Mouse (Mus musculus): ENCODE measurements around the gene Otulinl. TPM values are rescaled to one million over a fixed set of nuclear protein-coding genes. Genes with fewer than 3 reads are reported as not detected.

Otulinl gene
- polyA plus RNA-seq, 1 experiment from 2014 or later: 16.2 TPM

- WGBS: 49% methylated on average over 3 of the region's 3 CpGs
- no peaks in the 10 kb centered on the region for H3K9me3 ChIP-seq (ENCODE audit: control insufficient read depth, low read length)
- no peak overlapping the region for H3K4me3 ChIP-seq (ENCODE audit: low read length)
- no peaks in the 10 kb centered on the region for H3K27me3 ChIP-seq (replicated peaks; ENCODE audit: control insufficient read depth, insufficient read depth, low read length)
- no peak overlapping the region for H3K27ac ChIP-seq (ENCODE audit: low read depth, low read length)
- H3K4me2 ChIP-seq (ENCODE audit: low read length): no peak overlapping the region
- H3K4me1 ChIP-seq (ENCODE audit: control insufficient read depth, insufficient read depth, low read depth, low read length): no peaks in the 10 kb centered on the region
- no peaks in the 10 kb centered on the region for H3K36me3 ChIP-seq (ENCODE audit: control insufficient read depth, insufficient read depth, low read length)
- no peak for ATAC-seq
- no peak overlapping the region for H3K9ac ChIP-seq (ENCODE audit: low read depth, low read length)
Measured at GRCm38 (mm10) chr15:27647686-27648085, 33.7 kb downstream of the Otulinl start.

- WGBS: 92% methylated on average over 8 of the region's 8 CpGs
Measured at GRCm38 (mm10) chr15:27646665-27647064, 34.7 kb downstream of the Otulinl start.

GRCm38 (mm10) chr15:27645250-27645649 lies 36.1 kb downstream of the Otulinl start:
- Histone ChIP-seq H3K4me3 (ENCODE audit: low read length) (no peak overlapping the region), H3K36me3 (ENCODE audit: control insufficient read depth, insufficient read depth, low read length) (no peaks in the 10 kb centered on the region), H3K4me1 (ENCODE audit: control insufficient read depth, insufficient read depth, low read depth, low read length) (no peaks in the 10 kb centered on the region), H3K27ac (ENCODE audit: low read depth, low read length) (no peak overlapping the region), H3K4me2 (ENCODE audit: low read length) (no peak overlapping the region), H3K27me3 (replicated peaks; ENCODE audit: control insufficient read depth, insufficient read depth, low read length) (no peaks in the 10 kb centered on the region), H3K9ac (ENCODE audit: low read depth, low read length) (no peak overlapping the region), H3K9me3 (ENCODE audit: control insufficient read depth, low read length) (no peaks in the 10 kb centered on the region)
- no peak for ATAC-seq
- 96% methylated on average over 3 of the region's 3 CpGs for WGBS

More at GRCm38 (mm10) chr15:27646665-27647064, 34.7 kb downstream of the Otulinl start:
- Histone ChIP-seq H3K4me3 (ENCODE audit: low read length) (no peak overlapping the region), H3K36me3 (ENCODE audit: control insufficient read depth, insufficient read depth, low read length) (no peaks in the 10 kb centered on the region), H3K4me2 (ENCODE audit: low read length) (no peak overlapping the region), H3K9me3 (ENCODE audit: control insufficient read depth, low read length) (no peaks in the 10 kb centered on the region), H3K27me3 (replicated peaks; ENCODE audit: control insufficient read depth, insufficient read depth, low read length) (no peaks in the 10 kb centered on the region), H3K27ac (ENCODE audit: low read depth, low read length) (no peak overlapping the region), H3K9ac (ENCODE audit: low read depth, low read length) (no peak overlapping the region), H3K4me1 (ENCODE audit: control insufficient read depth, insufficient read depth, low read depth, low read length) (no peaks in the 10 kb centered on the region)
- ATAC-seq: no peak

GRCm38 (mm10) chr15:27642895-27643294 lies 38.5 kb downstream of the Otulinl start:
- WGBS: 89% methylated on average over 3 of the region's 3 CpGs

GRCm38 (mm10) chr15:27641171-27641570 lies 40.2 kb downstream of the Otulinl start:
- Histone ChIP-seq H3K4me2 (ENCODE audit: low read length) (no peak overlapping the region), H3K9me3 (ENCODE audit: control insufficient read depth, low read length) (no peaks in the 10 kb centered on the region), H3K36me3 (ENCODE audit: control insufficient read depth, insufficient read depth, low read length) (no peaks in the 10 kb centered on the region), H3K4me3 (ENCODE audit: low read length) (no peak overlapping the region), H3K27ac (ENCODE audit: low read depth, low read length) (no peak overlapping the region), H3K27me3 (replicated peaks; ENCODE audit: control insufficient read depth, insufficient read depth, low read length) (no peaks in the 10 kb centered on the region), H3K9ac (ENCODE audit: low read depth, low read length) (no peak overlapping the region), H3K4me1 (ENCODE audit: control insufficient read depth, insufficient read depth, low read depth, low read length) (no peaks in the 10 kb centered on the region)
- 77% methylated on average over 12 of the region's 12 CpGs for WGBS
- ATAC-seq: no peak

More at GRCm38 (mm10) chr15:27642895-27643294, 38.5 kb downstream of the Otulinl start:
- no peak overlapping the region for H3K27ac ChIP-seq (ENCODE audit: low read depth, low read length)
- no peaks in the 10 kb centered on the region for H3K36me3 ChIP-seq (ENCODE audit: control insufficient read depth, insufficient read depth, low read length)
- no peak overlapping the region for H3K4me2 ChIP-seq (ENCODE audit: low read length)
- H3K4me1 ChIP-seq (ENCODE audit: control insufficient read depth, insufficient read depth, low read depth, low read length): no peaks in the 10 kb centered on the region
- no peaks in the 10 kb centered on the region for H3K9me3 ChIP-seq (ENCODE audit: control insufficient read depth, low read length)
- no peaks in the 10 kb centered on the region for H3K27me3 ChIP-seq (replicated peaks; ENCODE audit: control insufficient read depth, insufficient read depth, low read length)
- no peak for ATAC-seq
- H3K4me3 ChIP-seq (ENCODE audit: low read length): no peak overlapping the region
- H3K9ac ChIP-seq (ENCODE audit: low read depth, low read length): no peak overlapping the region

- H3K36me3 ChIP-seq (ENCODE audit: control insufficient read depth, insufficient read depth, low read length): no peaks in the 10 kb centered on the region
- WGBS: 74% methylated on average over 8 of the region's 8 CpGs
- H3K27ac ChIP-seq (ENCODE audit: low read depth, low read length): no peak overlapping the region
- no peaks in the 10 kb centered on the region for H3K9me3 ChIP-seq (ENCODE audit: control insufficient read depth, low read length)
- H3K27me3 ChIP-seq (replicated peaks; ENCODE audit: control insufficient read depth, insufficient read depth, low read length): no peaks in the 10 kb centered on the region
- ATAC-seq: no peak
- peaks cover 8% of the 10 kb centered on the region for H3K4me1 ChIP-seq (ENCODE audit: control insufficient read depth, insufficient read depth, low read depth, low read length)
- H3K9ac ChIP-seq (ENCODE audit: low read depth, low read length): no peak overlapping the region
- H3K4me2 ChIP-seq (ENCODE audit: low read length): no peak overlapping the region
- no peak overlapping the region for H3K4me3 ChIP-seq (ENCODE audit: low read length)
Measured at GRCm38 (mm10) chr15:27633941-27634900, 47.2 kb downstream of the Otulinl start.

- Histone ChIP-seq H3K4me3 (ENCODE audit: low read length) (peak within 1 kb of the TSS; percentile 96), H3K4me1 (ENCODE audit: control insufficient read depth, insufficient read depth, low read depth, low read length) (peaks cover 13% of the 10 kb centered on the region), H3K27ac (ENCODE audit: low read depth, low read length) (peak within 1 kb of the TSS; percentile 51), H3K36me3 (ENCODE audit: control insufficient read depth, insufficient read depth, low read length) (no peaks in the 10 kb centered on the region), H3K4me2 (ENCODE audit: low read length) (peak within 1 kb of the TSS; percentile 65), H3K9ac (ENCODE audit: low read depth, low read length) (peak within 1 kb of the TSS; percentile 86), H3K27me3 (replicated peaks; ENCODE audit: control insufficient read depth, insufficient read depth, low read length) (no peaks in the 10 kb centered on the region), H3K9me3 (ENCODE audit: control insufficient read depth, low read length) (no peaks in the 10 kb centered on the region)
- WGBS: 5% methylated on average over 56 of the region's 56 CpGs
- ATAC-seq: peak; percentile 98
Measured at GRCm38 (mm10) chr15:27630601-27631383, 50.6 kb downstream of the Otulinl start, which contains the start of gene Otulin. Gene Otulin, minus strand, starts transcription at chr15:27630693.

GRCm38 (mm10) chr15:27629800-27630600 lies 51.4 kb downstream of the Otulinl start:
- peak overlapping the region; percentile 65 for H3K4me2 ChIP-seq (ENCODE audit: low read length)
- H3K27me3 ChIP-seq (replicated peaks; ENCODE audit: control insufficient read depth, insufficient read depth, low read length): no peaks in the 10 kb centered on the region
- H3K36me3 ChIP-seq (ENCODE audit: control insufficient read depth, insufficient read depth, low read length): no peaks in the 10 kb centered on the region
- H3K4me1 ChIP-seq (ENCODE audit: control insufficient read depth, insufficient read depth, low read depth, low read length): peaks cover 13% of the 10 kb centered on the region
- peak overlapping the region; percentile 51 for H3K27ac ChIP-seq (ENCODE audit: low read depth, low read length)
- ATAC-seq: peak; percentile 79
- H3K9me3 ChIP-seq (ENCODE audit: control insufficient read depth, low read length): no peaks in the 10 kb centered on the region
- peak overlapping the region; percentile 96 for H3K4me3 ChIP-seq (ENCODE audit: low read length)
- peak overlapping the region; percentile 86 for H3K9ac ChIP-seq (ENCODE audit: low read depth, low read length)
- 2% methylated on average over 49 of the region's 53 CpGs for WGBS

All from hindbrain, embryonic 16.5 days (tissue).